Mouse (Mus musculus) layer of hippocampus, adult 9-11 months (tissue): ENCODE measurements around the gene Gulp1.

ENCODE experiments used
- DNase-seq: peaks from one replicate; pipeline ENCODE4 v3.0.0; 2022

Gulp1 gene

GRCm38 (mm10) chr1:44741256-44741655, 189.9 kb downstream of the Gulp1 start:
- no peak for DNase-seq

- peak; percentile 3 for DNase-seq
Observed at GRCm38 (mm10) chr1:44745711-44746110, 194.4 kb downstream of the Gulp1 start.

GRCm38 (mm10) chr1:44750731-44751730, 199.7 kb downstream of the Gulp1 start:
- DNase-seq = no peak

- no peak for DNase-seq
Observed at GRCm38 (mm10) chr1:44778251-44778650, 226.9 kb downstream of the Gulp1 start.

- no peak for DNase-seq
Observed at GRCm38 (mm10) chr1:44803594-44804372, 252.5 kb downstream of the Gulp1 start.

- no peak for DNase-seq
Observed at GRCm38 (mm10) chr1:44806368-44806767, 255.1 kb downstream of the Gulp1 start.

- DNase-seq = no peak
Observed at GRCm38 (mm10) chr1:44810336-44810735, 259.0 kb downstream of the Gulp1 start.

- DNase-seq = no peak
Observed at GRCm38 (mm10) chr1:44833934-44834333, 282.6 kb downstream of the Gulp1 start.
